Mouse (Mus musculus) G1E (cell line): ENCODE data around the gene Tmem199. TPM values are rescaled to one million over a fixed set of nuclear protein-coding genes. Genes with fewer than 3 reads are reported as not detected.

Experiments used
- ATAC-seq: 2 replicates; pipeline ENCODE4 v1.8.0; 2016; ENCODE audit warnings: mild to moderate bottlenecking; ENCODE audit not compliant: insufficient number of reproducible peaks, poor library complexity, low FRiP score, severe bottlenecking; ENCODE audit errors: extremely low read depth
- DNase-seq: peaks from one replicate; pipeline ENCODE4 v3.0.0; 2012; ENCODE audit warnings: low spot score
- H3K27me3 ChIP-seq: 2 replicates; pipeline ENCODE4 v1.6.1; 2012; ENCODE audit warnings: mild to moderate bottlenecking, low read length, inconsistent platforms; ENCODE audit not compliant: insufficient read depth
- H3K36me3 ChIP-seq: replicated peaks from 2 replicates; pipeline ENCODE3; 2012; ENCODE audit warnings: mild to moderate bottlenecking, inconsistent platforms
- H3K4me1 ChIP-seq: 2 replicates; pipeline ENCODE4 v1.6.1; 2012; ENCODE audit warnings: low read depth, low read length, inconsistent platforms, mixed read lengths; ENCODE audit not compliant: insufficient read depth
- H3K4me3 ChIP-seq: 2 replicates; pipeline ENCODE4 v1.5.1; 2012; ENCODE audit warnings: low read depth, mild to moderate bottlenecking, inconsistent platforms, low read length, moderate library complexity, mixed read lengths
- H3K9me3 ChIP-seq: replicated peaks from 2 replicates; pipeline ENCODE4 v1.6.1; 2012; ENCODE audit warnings: inconsistent platforms
- CTCF ChIP-seq: IDR thresholded peaks from 2 replicates; pipeline ENCODE4 v1.5.1; 2012; ENCODE audit warnings: low read depth, low read length, inconsistent platforms, mixed read lengths
- GATA1 ChIP-seq: IDR thresholded peaks from 2 replicates; pipeline ENCODE4 v1.6.1; 2012; ENCODE audit warnings: borderline replicate concordance, low read length, inconsistent platforms, mixed read lengths
- GATA2 ChIP-seq: IDR thresholded peaks from 2 replicates; pipeline ENCODE4 v1.6.1; 2012; ENCODE audit warnings: low read depth, low read length, inconsistent platforms, borderline replicate concordance
- POLR2AphosphoS5 ChIP-seq: IDR thresholded peaks from 2 replicates; pipeline ENCODE4 v1.6.1; 2012; ENCODE audit warnings: low read depth, low read length, inconsistent platforms; ENCODE audit not compliant: insufficient replicate concordance
- TAL1 ChIP-seq: conservative IDR thresholded peaks from 2 replicates; pipeline ENCODE4 v1.6.1; 2012; ENCODE audit warnings: low read depth, low read length, inconsistent platforms, mixed read lengths
- polyA plus RNA-seq: library from polyadenylated mRNA; stranded (reverse); fragments of >175 nt; gene quantifications from 2 replicates; pipeline ENCODE4 v1.2.3, GENCODE M21; 2012
- total RNA-seq, 2 experiments: library from RNA; stranded (forward) in 1 of 2; stranded (reverse) in 1 of 2; fragments of 200-1000 nt in 1 of 2; fragments of >200 nt in 1 of 2; fragmentation: Nextera tagmentation in 1 of 2; gene quantifications; 2 replicates each; pipeline ENCODE4 v1.2.3; 2014 to 2017

Gene Tmem199
- total RNA-seq (2014; fragmentation: Nextera tagmentation): 19.7 and 25.8 TPM in 2 replicates
- total RNA-seq (2017): 51.6 and 60.5 TPM in 2 replicates
- polyA plus RNA-seq: 15.8 and 17.4 TPM in 2 replicates

DNA sequence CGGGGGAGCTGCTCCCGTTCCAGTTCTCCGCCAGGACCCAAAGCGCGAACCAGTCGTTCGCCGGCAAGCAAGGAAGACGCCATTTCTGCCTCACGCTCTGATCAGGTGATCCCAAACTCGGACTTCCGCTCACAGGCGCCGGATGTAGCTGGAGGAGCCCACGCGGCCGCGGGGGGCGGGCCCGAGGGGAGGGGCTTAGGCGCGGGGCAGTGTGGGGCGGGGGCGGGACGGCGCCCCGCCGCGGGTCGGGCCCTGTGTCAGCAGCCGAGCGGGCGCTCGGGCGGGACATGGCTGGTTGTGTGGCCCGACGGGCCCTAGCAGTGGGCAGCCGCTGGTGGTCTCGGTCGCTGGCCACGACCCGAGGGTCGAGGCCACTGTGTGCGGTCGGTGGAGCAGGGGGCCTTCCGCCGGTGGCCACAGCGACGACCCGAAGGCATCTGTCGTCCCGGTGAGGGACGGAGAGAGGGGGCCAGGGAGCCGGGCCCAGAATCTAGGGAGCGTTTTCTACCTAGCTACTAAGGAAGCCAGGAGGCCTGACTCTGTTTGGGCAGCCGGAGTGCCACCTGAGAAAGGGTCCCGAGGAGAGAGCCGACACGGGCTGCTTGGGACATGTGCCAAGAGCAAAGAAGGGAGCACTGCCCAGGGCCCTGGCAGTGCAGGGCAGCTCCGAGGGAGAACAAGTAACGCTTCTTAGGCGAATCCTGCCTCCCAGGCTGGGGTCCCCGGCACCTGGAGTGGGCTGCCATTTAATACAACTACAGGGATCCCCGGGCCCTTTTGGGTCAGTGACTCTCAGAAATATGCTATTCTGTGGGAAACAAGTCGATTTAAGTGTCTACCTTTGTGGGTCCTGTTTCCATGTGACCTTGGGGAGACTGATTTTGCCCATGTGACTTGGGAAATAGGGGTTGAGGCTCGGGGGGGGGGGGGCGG is at the start of gene Tmem199, which contains the start of gene Poldip2:
Gene Tmem199, minus strand, starts transcription at position 148 of the 933 bp plus-strand sequence.
Gene Poldip2, plus strand, starts transcription at position 169 of the 933 bp plus-strand sequence.
- Histone ChIP-seq H3K27me3 (no peaks in the 10 kb centered on the region), H3K4me3 (peak within 1 kb of the TSS; percentile 91), H3K36me3 (peaks cover 64% of the 10 kb centered on the region), H3K4me1 (peaks cover 36% of the 10 kb centered on the region), H3K9me3 (no peaks in the 10 kb centered on the region)
- DNase-seq (peak; percentile 96), ATAC-seq (peak; percentile 81)
- TF ChIP-seq TAL1 (no peak), POLR2AphosphoS5 (no peak), CTCF (no peak), GATA2 (no peak), GATA1 (no peak)

DNA sequence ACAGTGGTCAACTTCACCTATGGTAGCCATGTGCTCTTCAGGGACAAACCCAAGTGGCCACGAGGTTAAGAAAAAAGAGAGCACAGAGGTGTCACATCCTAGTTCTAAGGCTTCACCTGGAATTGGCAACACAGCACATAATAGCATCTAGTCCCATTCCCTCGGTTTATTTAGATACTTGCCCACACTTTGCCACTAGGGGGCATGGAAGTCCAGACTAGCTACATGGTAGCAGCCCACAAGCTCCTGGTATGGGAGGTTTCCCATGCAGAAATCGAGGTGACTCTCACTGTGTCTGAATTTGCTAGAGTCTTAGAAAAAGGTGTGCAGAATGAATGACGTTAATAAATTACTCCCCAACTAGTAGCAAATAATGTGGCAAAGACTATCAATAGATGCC is 48.5 kb upstream of the Tmem199 start:
- H3K36me3 ChIP-seq: no peaks in the 10 kb centered on the region
- DNase-seq (peak; percentile 66), ATAC-seq (peak; percentile 34; the same call in 1 of the 2 replicates)
- peak; percentile 66; the same call in 1 of the 2 replicates for TF ChIP-seq CTCF
- TF ChIP-seq POLR2AphosphoS5: no peak
- H3K9me3 ChIP-seq: no peaks in the 10 kb centered on the region
- no peak overlapping the region for H3K4me3 ChIP-seq
- H3K4me1 ChIP-seq: peaks cover 16% of the 10 kb centered on the region
- H3K27me3 ChIP-seq: no peaks in the 10 kb centered on the region

DNA sequence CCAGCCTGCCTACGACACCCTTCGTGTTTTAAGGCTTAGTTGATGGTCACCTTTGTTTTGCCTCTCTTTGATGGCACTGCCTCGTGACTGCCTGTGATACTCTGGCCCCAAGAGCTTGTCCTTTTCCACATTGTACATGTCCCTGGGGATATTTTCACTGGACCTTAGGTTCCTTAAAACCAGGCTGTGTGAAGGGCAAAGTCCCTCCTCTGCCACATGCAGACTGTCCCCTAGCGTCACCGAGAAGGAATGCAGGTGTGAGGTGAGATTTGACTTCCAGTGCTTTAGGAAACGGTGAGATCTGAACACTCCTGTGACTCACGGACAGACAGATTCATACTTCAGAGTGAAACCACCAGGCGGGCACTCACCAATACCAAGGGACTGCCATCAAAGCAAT is 45.3 kb upstream of the Tmem199 start:
- DNase-seq (no peak), ATAC-seq (no peak)
- no peak overlapping the region for H3K4me3 ChIP-seq
- H3K27me3 ChIP-seq: no peaks in the 10 kb centered on the region
- peaks cover 18% of the 10 kb centered on the region for H3K4me1 ChIP-seq
- peaks cover 9% of the 10 kb centered on the region for H3K9me3 ChIP-seq
- no peaks in the 10 kb centered on the region for H3K36me3 ChIP-seq
- no peak for TF ChIP-seq GATA1
- no peak for TF ChIP-seq CTCF
- TF ChIP-seq TAL1: no peak
- TF ChIP-seq POLR2AphosphoS5: no peak
- no peak for TF ChIP-seq GATA2

DNA sequence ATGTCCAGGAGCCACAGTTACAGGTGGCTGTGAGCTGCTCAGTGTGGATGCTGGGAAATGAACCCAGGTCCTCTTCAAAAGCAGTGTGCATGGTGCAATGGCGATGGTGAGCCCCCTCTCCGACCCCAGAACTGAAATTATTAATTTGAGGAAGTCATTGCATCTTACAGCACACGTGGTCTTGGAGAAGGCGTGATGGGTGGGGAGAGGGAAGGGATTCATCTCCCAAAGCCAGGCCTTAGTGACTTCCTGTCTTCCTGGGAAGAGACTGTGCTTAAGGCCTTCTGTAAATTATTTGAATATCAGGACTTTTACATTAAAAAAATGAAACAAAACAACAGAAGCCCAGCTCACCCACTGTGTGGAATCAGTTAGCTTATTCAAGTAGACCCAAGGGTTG is 44.1 kb upstream of the Tmem199 start:
- Histone ChIP-seq H3K27me3 (no peaks in the 10 kb centered on the region), H3K36me3 (no peaks in the 10 kb centered on the region), H3K4me3 (no peak overlapping the region), H3K4me1 (peaks cover 22% of the 10 kb centered on the region), H3K9me3 (peaks cover 16% of the 10 kb centered on the region)
- DNase-seq: no peak
- no peak for ATAC-seq
- no peak for TF ChIP-seq GATA1
- no peak for TF ChIP-seq CTCF
- no peak for TF ChIP-seq POLR2AphosphoS5
- no peak for TF ChIP-seq GATA2
- TF ChIP-seq TAL1: no peak

DNA sequence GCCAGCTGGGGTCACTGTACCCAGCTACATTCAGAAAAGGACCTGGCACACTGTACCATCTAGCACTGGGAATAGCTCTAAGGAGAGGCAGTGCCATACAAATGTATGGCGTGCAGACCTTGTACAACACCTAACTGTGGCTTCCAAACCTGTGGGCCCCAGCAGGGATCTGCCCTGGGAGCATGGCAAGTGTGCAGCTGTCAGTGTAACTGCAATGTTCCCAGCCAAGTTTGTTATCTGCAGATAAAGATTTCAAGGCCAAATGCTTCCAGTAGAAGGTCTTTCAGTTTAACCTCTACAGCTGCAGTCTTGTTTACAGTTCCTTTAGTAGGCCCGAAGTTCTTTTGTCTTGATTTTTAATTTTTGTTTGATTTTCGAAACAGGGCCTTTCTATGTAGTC is 43.7 kb upstream of the Tmem199 start:
- TF ChIP-seq CTCF (no peak), POLR2AphosphoS5 (no peak), GATA1 (no peak), GATA2 (no peak), TAL1 (no peak)
- Histone ChIP-seq H3K4me1 (peaks cover 26% of the 10 kb centered on the region), H3K9me3 (peaks cover 16% of the 10 kb centered on the region), H3K27me3 (no peaks in the 10 kb centered on the region), H3K4me3 (no peak overlapping the region), H3K36me3 (no peaks in the 10 kb centered on the region)
- ATAC-seq (no peak), DNase-seq (no peak)

DNA sequence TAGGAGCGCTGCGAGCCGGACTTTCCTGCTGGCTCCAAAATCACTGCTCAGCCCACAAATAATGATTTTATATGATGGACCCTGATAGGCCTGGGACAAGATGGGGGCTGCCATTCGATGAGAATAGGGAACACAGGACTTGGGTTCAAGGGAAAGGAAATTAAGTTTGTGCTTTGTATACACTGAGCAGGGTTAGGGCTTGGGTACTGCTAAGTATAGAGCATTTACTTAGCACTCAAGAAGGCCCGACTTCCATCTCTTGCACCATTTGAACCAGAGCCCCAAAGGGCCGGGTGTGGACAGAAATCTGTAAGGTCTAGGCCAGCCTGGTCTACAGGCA is 39.1 kb upstream of the Tmem199 start:
- Histone ChIP-seq H3K4me1 (peaks cover 43% of the 10 kb centered on the region), H3K27me3 (no peaks in the 10 kb centered on the region), H3K9me3 (peaks cover 16% of the 10 kb centered on the region), H3K4me3 (peak overlapping the region; percentile 81), H3K36me3 (peaks cover 21% of the 10 kb centered on the region)
- ATAC-seq (no peak), DNase-seq (no peak)
- no peak for TF ChIP-seq GATA2
- no peak for TF ChIP-seq POLR2AphosphoS5
- TF ChIP-seq CTCF: no peak
- no peak for TF ChIP-seq GATA1
- no peak for TF ChIP-seq TAL1
